Mouse (Mus musculus) c-Kit-positive CD71-positive TER-119-positive erythroid progenitor cells, embryonic 14.5 days (primary cell): ENCODE results near the gene Mysm1.

ENCODE experiments used
- DNase-seq: peaks from one replicate; pipeline ENCODE4 v3.0.0-alpha.2; 2013; ENCODE audit warnings: low spot score

The Mysm1 gene

DNA sequence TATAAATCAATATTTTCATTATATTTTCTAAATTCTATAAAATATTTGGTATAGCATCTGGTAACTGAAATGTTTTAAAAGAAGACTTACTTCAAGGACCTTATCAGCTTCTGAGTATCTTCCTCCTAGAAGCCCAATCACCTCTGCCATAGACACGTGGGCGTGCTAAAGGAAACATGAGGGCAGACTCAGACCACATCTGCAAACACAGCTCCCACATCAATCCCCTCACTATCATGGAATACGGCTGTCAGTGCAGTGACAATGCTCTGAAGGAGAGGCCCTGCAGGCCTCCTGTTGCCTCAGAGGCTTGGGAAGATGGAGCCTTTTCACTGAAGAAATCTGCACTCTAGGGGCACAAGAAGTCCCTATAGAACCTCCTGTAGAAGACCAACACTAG, 26.1 kb downstream of the Mysm1 start:
- no peak for DNase-seq

DNA sequence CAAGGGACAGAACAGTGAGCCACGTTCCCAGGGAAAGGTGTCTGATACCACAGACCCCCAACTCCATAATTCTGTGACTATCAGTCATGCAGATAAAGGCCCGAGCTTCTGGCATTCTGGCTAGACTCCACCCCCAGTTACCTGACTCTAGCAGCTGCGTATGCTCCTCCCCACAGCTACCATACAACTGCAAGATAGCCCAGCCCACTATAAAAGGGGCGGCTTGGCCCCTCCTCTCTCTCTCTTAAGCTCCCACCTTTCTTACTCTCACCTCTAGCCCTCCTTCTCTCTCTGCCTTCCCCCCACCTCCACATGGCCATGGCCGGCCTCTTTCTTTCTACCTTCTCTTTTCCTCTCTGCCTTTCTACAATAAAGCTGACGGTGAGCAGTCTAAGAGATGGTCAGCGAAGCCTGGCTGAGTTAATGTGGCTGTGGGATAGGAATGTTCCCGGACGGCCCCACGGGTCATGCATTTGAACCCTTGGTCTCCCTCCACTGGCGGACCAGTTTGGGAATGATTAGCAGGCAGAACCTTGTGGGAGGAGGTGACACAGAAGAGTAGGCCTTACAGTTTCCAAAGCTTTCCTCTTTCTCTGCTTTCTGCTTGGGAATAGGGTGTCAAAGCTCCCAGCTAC, 37.6 kb downstream of the Mysm1 start:
- DNase-seq = no peak

DNA sequence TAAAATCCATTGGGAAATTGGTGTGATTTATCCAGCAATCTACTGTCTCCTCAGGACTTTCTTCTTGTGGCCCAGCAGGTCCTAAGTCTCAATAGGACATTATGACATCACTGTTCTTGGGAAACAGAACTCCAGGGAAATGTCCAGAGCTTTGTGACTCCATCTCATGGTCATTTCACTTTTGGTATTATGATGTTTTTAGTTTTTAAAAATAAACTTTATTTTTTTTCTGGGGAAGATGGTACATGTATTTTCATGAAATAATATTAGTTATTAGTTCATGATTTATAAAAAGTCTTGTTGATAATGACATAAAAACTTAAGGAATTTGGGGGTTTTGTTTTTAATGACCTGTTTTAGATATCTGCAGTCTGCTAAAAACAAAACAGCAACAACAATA, 50.2 kb downstream of the Mysm1 start, which contains the start of gene Eqtn:
Gene Eqtn, minus strand, starts transcription at position 101 of the 400 bp plus-strand sequence.
- DNase-seq = no peak

DNA sequence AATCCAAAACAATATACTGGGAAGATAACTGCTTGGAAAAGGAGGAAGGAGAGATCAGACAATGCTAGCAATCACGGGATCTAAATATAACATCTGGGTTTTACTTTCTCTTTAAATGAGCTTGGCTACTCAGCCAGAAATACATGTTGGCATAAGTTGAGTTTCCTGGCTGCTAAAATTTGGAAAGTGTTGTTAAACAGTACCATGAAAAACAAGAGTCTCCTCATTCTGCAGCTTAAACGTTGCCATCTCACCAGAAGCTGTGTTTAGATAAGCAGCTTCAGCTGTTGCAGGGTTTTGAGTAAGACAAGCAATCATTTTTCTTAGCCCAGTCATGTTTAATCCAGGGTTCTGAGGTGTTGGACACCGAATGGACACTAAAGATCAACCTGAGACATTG, 77.1 kb downstream of the Mysm1 start:
- no peak for DNase-seq

DNA sequence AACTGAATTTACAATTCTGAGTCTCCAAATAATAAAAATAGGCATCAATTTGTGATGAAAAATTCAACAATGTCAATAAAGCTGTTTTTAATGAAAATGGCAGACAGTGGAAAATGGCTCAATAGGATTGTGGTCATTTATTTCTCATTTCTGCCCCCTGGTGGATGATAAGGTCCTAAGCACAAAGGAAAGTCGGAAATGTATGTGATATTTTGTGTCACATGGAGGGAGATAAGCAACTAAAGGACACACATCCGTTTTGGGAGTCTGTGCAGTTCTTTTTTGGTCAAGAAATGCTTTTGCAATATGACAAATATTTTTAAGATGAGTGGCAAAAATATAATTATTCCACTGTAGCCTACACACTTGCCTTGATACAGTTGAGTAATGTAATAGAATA, 78.2 kb downstream of the Mysm1 start:
- peak; percentile 21 for DNase-seq
